Mouse (Mus musculus) embryonic facial prominence, embryonic 14.5 days (tissue): ENCODE measurements around the gene Vmn1r83. TPM values are rescaled to one million over a fixed set of nuclear protein-coding genes. Genes with fewer than 3 reads are reported as not detected.

Source experiments
- ATAC-seq: fragments of 200-750 bp; cut with Nextera tagmentation; 2 replicates; pipeline ENCODE4 v1.8.0; 2017; ENCODE audit warnings: low read depth, moderate number of reproducible peaks, moderate TSS enrichment
- DNase-seq: peaks from one replicate; pipeline ENCODE4 v3.0.0-alpha.2; 2015; ENCODE audit warnings: low spot score
- H3K27ac ChIP-seq: fragments of 300-500 bp; sonication (generic); replicated peaks from 2 replicates; pipeline ENCODE4 v1.5.1; 2014; ENCODE audit warnings: low read depth, mild to moderate bottlenecking, low read length, moderate library complexity
- H3K27me3 ChIP-seq: fragments of 300-500 bp; sonication (generic); replicated peaks from 2 replicates; pipeline ENCODE4 v1.6.1; 2014; ENCODE audit warnings: low read length; ENCODE audit not compliant: control insufficient read depth, insufficient read depth
- H3K36me3 ChIP-seq: fragments of 300-500 bp; sonication (generic); 2 replicates; pipeline ENCODE4 v1.6.1; 2014; ENCODE audit warnings: low read length, mixed read lengths; ENCODE audit not compliant: control insufficient read depth, insufficient read depth
- H3K4me1 ChIP-seq: fragments of 300-500 bp; sonication (generic); 2 replicates; pipeline ENCODE4 v1.6.1; 2014; ENCODE audit warnings: antibody characterized with exemption, low read length; ENCODE audit not compliant: control insufficient read depth, insufficient read depth
- H3K4me2 ChIP-seq: fragments of 300-500 bp; sonication (generic); 2 replicates; pipeline ENCODE4 v1.6.1; 2014; ENCODE audit warnings: low read depth, mild to moderate bottlenecking, low read length, moderate library complexity, mixed read lengths
- H3K4me3 ChIP-seq: fragments of 300-500 bp; sonication (generic); 2 replicates; pipeline ENCODE4 v1.5.1; 2014; ENCODE audit warnings: low read depth, mild to moderate bottlenecking, low read length
- H3K9ac ChIP-seq: fragments of 300-500 bp; sonication (generic); 2 replicates; pipeline ENCODE4 v1.6.1; 2014; ENCODE audit warnings: low read depth, mild to moderate bottlenecking, low read length, moderate library complexity, mixed read lengths
- H3K9me3 ChIP-seq: fragments of 300-500 bp; sonication (generic); 2 replicates; pipeline ENCODE4 v1.6.1; 2016; ENCODE audit warnings: low read length; ENCODE audit not compliant: control insufficient read depth
- WGBS: fragments of 180-500 bp; shearing (Covaris S2); extraction: QIAGEN DNeasy Blood & Tissue Kit; methylation state at CpG from one replicate; pipeline ENCODE4 v1.1.7; 2014; 5-methylcytosine and 5-hydroxymethylcytosine counted together
- microRNA-seq: library from miRNA; unstranded; fragments of <30 nt; microRNA quantifications from one replicate; pipeline ENCODE4, GENCODE M21; 2016; ENCODE audit warnings: borderline number of aligned reads
- polyA plus RNA-seq: library from polyadenylated mRNA; unstranded; fragments of >200 nt; fragmentation: Nextera tagmentation; extraction: Ambion mirVana; gene quantifications from 2 replicates; pipeline ENCODE4 v1.2.1, GENCODE M21; 2014

The Vmn1r83 gene
- not detected in 2 replicates for polyA plus RNA-seq

DNA sequence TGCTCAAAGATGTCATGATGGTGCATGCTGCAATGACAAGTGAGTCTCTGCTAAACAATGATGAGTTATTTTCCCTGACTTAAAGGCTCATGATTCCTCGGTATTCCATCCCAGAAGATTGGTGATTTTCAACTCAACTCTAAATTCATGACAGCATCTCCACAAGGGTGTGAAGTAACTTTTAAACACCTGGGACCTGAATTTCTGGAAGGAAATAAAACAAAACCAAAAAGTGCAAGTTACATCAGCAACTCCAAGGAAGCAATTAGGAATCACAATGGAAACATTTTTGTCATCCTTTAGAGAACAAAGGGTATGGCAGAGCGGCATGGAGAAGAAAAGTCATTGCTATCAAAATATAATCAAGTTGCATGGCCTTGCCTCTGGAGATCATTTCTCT is at the start of gene Vmn1r83:
Vmn1r83 (minus strand) TSS at position 101 of the 400 bp plus-strand sequence.
- Histone ChIP-seq H3K36me3 (no peaks in the 10 kb centered on the region), H3K27ac (no peak within 1 kb of the TSS), H3K4me1 (no peaks in the 10 kb centered on the region), H3K27me3 (no peaks in the 10 kb centered on the region), H3K4me2 (no peak within 1 kb of the TSS), H3K9ac (no peak within 1 kb of the TSS), H3K9me3 (peaks cover 19% of the 10 kb centered on the region), H3K4me3 (no peak within 1 kb of the TSS)
- 76% methylated on average over 2 of the region's 2 CpGs for WGBS
- DNase-seq (no peak), ATAC-seq (no peak)

DNA sequence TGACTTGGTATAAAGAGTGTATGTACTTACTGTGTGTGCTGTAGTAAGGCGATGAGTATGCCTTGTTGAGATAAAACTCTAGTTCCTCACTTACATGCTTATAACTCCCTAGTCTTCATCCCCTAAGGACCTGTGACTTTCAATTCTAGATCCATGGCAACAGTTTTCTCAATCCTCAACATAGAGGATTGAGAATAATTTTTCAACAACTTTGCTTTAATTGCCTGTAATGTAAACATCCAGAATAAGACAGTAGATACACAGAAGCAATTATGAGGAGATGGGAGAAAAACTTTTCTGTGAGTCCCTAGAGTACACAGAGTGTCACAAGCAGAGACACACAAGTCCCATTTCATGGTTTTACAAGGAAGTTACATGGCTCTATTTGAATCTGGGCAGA is 39.9 kb upstream of the Vmn1r83 start, which contains the start of gene Vmn1r84:
Vmn1r84 (minus strand) TSS at position 101 of the 400 bp plus-strand sequence.
- Histone ChIP-seq H3K4me1 (no peaks in the 10 kb centered on the region), H3K4me3 (no peak within 1 kb of the TSS), H3K9me3 (no peaks in the 10 kb centered on the region), H3K27me3 (no peaks in the 10 kb centered on the region), H3K36me3 (no peaks in the 10 kb centered on the region), H3K27ac (no peak within 1 kb of the TSS), H3K9ac (no peak within 1 kb of the TSS), H3K4me2 (no peak within 1 kb of the TSS)
- ATAC-seq (no peak), DNase-seq (no peak)
- WGBS, result 58% methylated on average over 1 of the region's 1 CpGs

GRCm38 (mm10) chr7:12300130-12300529 is 29.2 kb downstream of the Vmn1r83 start, which contains the start of gene Vmn1r82:
Gene Vmn1r82, plus strand, starts transcription at chr7:12300430.
- H3K27ac ChIP-seq, result no peak within 1 kb of the TSS
- H3K4me2 ChIP-seq, result no peak within 1 kb of the TSS
- no peaks in the 10 kb centered on the region for H3K36me3 ChIP-seq
- H3K27me3 ChIP-seq, result no peaks in the 10 kb centered on the region
- 0 out of 2 replicates have a peak, but pooled peaks cover 6% of the 10 kb centered on the region for H3K9me3 ChIP-seq
- no peak within 1 kb of the TSS for H3K4me3 ChIP-seq
- no peaks in the 10 kb centered on the region for H3K4me1 ChIP-seq
- H3K9ac ChIP-seq, result no peak within 1 kb of the TSS
- DNase-seq, result no peak
- 54% methylated on average over 2 of the region's 2 CpGs for WGBS
- ATAC-seq, result no peak

Small RNA genes lying within 50 kb of the gene (microRNA-seq; reads per million reads assigned to microRNA genes)
- gene Gm23521, result not detected

Other genes starting within 250 kb of the Vmn1r83 start
- gene Vmn1r78, start 179.2 kb downstream of the Vmn1r83 start, polyA plus RNA-seq, result not detected in 2 replicates
- gene Vmn1r79, start 158.2 kb downstream of the Vmn1r83 start, polyA plus RNA-seq, result not detected in 2 replicates
- gene Vmn1r80, start 140.2 kb downstream of the Vmn1r83 start, polyA plus RNA-seq, result not detected in 2 replicates
- gene Vmn1r81, start 61.2 kb downstream of the Vmn1r83 start, polyA plus RNA-seq, result not detected in 2 replicates
- gene Vmn1r82, start 29.1 kb downstream of the Vmn1r83 start, polyA plus RNA-seq, result 0.04 TPM in 1 of 2 replicates, not detected in the other
- gene Vmn1r84, start 39.8 kb upstream of the Vmn1r83 start, polyA plus RNA-seq, result not detected in 2 replicates
- gene Zfp551, start 93.3 kb upstream of the Vmn1r83 start, polyA plus RNA-seq, result 4.2 and 5.1 TPM in 2 replicates
- 21.8 and 22.3 TPM in 2 replicates for gene Zfp606, start 148.8 kb upstream of the Vmn1r83 start, polyA plus RNA-seq
- gene 2900092C05Rik, start 183.0 kb upstream of the Vmn1r83 start, polyA plus RNA-seq, result not detected in 2 replicates